Mouse (Mus musculus) ES-E14 (cell line): ENCODE measurements around the gene Tanc2. TPM values are rescaled to one million over a fixed set of nuclear protein-coding genes. Genes with fewer than 3 reads are reported as not detected.

Experiments
- DNase-seq: peaks from one replicate; pipeline ENCODE4 v3.0.0-alpha.2; 2013; ENCODE audit warnings: low read depth, low spot score
- H3K27ac ChIP-seq: 2 replicates; pipeline ENCODE4 v1.5.1; 2012; ENCODE audit warnings: low read depth, mild to moderate bottlenecking, low read length, moderate library complexity, mixed read lengths; ENCODE audit not compliant: poor library complexity, insufficient read depth, severe bottlenecking
- H3K36me3 ChIP-seq: 2 replicates; pipeline ENCODE4 v1.6.1; 2012; ENCODE audit warnings: mild to moderate bottlenecking, low read length, moderate library complexity, mixed read lengths; ENCODE audit not compliant: control insufficient read depth, poor library complexity, insufficient read depth, severe bottlenecking
- H3K4me1 ChIP-seq, 2 experiments: fragments of 150-350 bp in 1 of 2; sonication (generic) in 1 of 2; 2 replicates each; pipeline ENCODE4 v1.6.1; 2012; ENCODE audit warnings: low read length in 2 of 2, mild to moderate bottlenecking in 1 of 2, mixed read lengths in 1 of 2; ENCODE audit not compliant: control insufficient read depth in 2 of 2, insufficient read depth in 2 of 2, poor library complexity in 1 of 2
- H3K4me3 ChIP-seq, 2 experiments: fragments of 150-350 bp in 1 of 2; sonication (generic) in 1 of 2; 2 replicates each; pipeline ENCODE4 v1.5.1; 2012; ENCODE audit warnings: low read length in 2 of 2, low read depth in 1 of 2, mild to moderate bottlenecking in 1 of 2, mixed read lengths in 1 of 2; ENCODE audit not compliant: insufficient read depth in 1 of 2, poor library complexity in 1 of 2, severe bottlenecking in 1 of 2
- H3K9ac ChIP-seq: 2 replicates; pipeline ENCODE4 v1.6.1; 2012; ENCODE audit warnings: low read depth, mild to moderate bottlenecking, low read length, mixed read lengths; ENCODE audit not compliant: poor library complexity, insufficient read depth, severe bottlenecking
- H3K9me3 ChIP-seq: fragments of 150-350 bp; sonication (generic); 2 replicates; pipeline ENCODE4 v1.6.1; 2012; ENCODE audit warnings: low read depth, mild to moderate bottlenecking, low read length; ENCODE audit not compliant: control insufficient read depth, insufficient read depth
- CHD2 ChIP-seq: IDR thresholded peaks from 2 replicates; pipeline ENCODE4 v1.6.1; 2014; ENCODE audit warnings: mild to moderate bottlenecking, low read depth, low read length, inconsistent platforms
- MAFK ChIP-seq: IDR thresholded peaks from 2 replicates; pipeline ENCODE4 v1.6.1; 2014; ENCODE audit warnings: mild to moderate bottlenecking, low read depth, low read length, inconsistent platforms; ENCODE audit not compliant: insufficient read depth
- ZC3H11A ChIP-seq: IDR thresholded peaks from 2 replicates; pipeline ENCODE4 v1.6.1; 2012; ENCODE audit warnings: low read depth, mild to moderate bottlenecking, inconsistent platforms, low read length, borderline replicate concordance
- ZNF384 ChIP-seq: IDR thresholded peaks from 2 replicates; pipeline ENCODE4 v1.6.1; 2012; ENCODE audit warnings: low read depth, low read length, inconsistent platforms
- in situ Hi-C, 2 experiments: fragments of 600-800 bp; cut with MboI; formaldehyde crosslinking; loops; one replicate each; pipeline ENCODE4 v1.15.1; 2025; ENCODE audit warnings: low sequenced_read_pairs in 2 of 2, inconsistent platforms in 1 of 2; ENCODE audit not compliant: unreplicated experiment in 2 of 2
- total RNA-seq: library from RNA; depleted of rRNA; stranded (reverse); fragments of 300-350 nt; gene quantifications from 2 replicates; pipeline ENCODE4 v1.2.3, GENCODE M21; 2012; rRNA removed

The Tanc2 gene
- total RNA-seq, 1 experiment: 5.8 TPM

GRCm38 (mm10) chr11:105978634-105979033 is 388.8 kb downstream of the Tanc2 start:
- no peak overlapping the region for H3K9ac ChIP-seq
- TF ChIP-seq ZC3H11A (no peak), CHD2 (no peak), MAFK (no peak), ZNF384 (no peak)
- no peaks in the 10 kb centered on the region for H3K36me3 ChIP-seq
- H3K4me3 ChIP-seq: no peak overlapping the region
- no peaks in the 10 kb centered on the region for H3K4me1 ChIP-seq
- in situ Hi-C loops: no loop called here
- no peak overlapping the region for H3K27ac ChIP-seq
- DNase-seq: no peak
- H3K9me3 ChIP-seq: no peaks in the 10 kb centered on the region

Other genes starting within 250 kb of the Tanc2 start
- gene March10, start 133.3 kb upstream of the Tanc2 start, total RNA-seq: 0.22 and 0.42 TPM in 2 replicates